Mouse (Mus musculus) left cerebral cortex, postnatal 10 days (tissue): ENCODE measurements around the gene Ciao2b. TPM values are rescaled to one million over a fixed set of nuclear protein-coding genes. Genes with fewer than 3 reads are reported as not detected.
"Not testable (repeated sequence)": the region's sequence is repeated elsewhere in the genome, so short reads cannot be mapped to it uniquely, and the experiment has no call there.

Source experiments
- DNase-seq, 2 experiments: peaks; one replicate each; pipeline ENCODE4 v3.0.0; 2021 to 2022; ENCODE audit warnings: low spot score in 2 of 2, mixed read lengths in 1 of 2; ENCODE audit errors: extremely low spot score in 1 of 2
- intact Hi-C: fragments of 180-260 bp; cut with DNase I; formaldehyde crosslinking; loops from one replicate; pipeline ENCODE4 v1.15.1; 2025
- total RNA-seq, 2 experiments: library from RNA; stranded (reverse); gene quantifications; 2 replicates each; pipeline ENCODE4 v1.2.3; 2021

Ciao2b gene
- total RNA-seq: 10 to 100 TPM; 28.5 to 30.7 TPM

- peak; percentile 84 to 93 for DNase-seq
- intact Hi-C loops: loop anchor here (5.0 kb wide), 1 partner anchor 39 kb away; no protein-coding TSS in a partner anchor
Observed at GRCm38 (mm10) chr8:104641426-104642323, at the start of gene Ciao2b. Gene Ciao2b (minus strand): TSS chr8:104641965.

DNA sequence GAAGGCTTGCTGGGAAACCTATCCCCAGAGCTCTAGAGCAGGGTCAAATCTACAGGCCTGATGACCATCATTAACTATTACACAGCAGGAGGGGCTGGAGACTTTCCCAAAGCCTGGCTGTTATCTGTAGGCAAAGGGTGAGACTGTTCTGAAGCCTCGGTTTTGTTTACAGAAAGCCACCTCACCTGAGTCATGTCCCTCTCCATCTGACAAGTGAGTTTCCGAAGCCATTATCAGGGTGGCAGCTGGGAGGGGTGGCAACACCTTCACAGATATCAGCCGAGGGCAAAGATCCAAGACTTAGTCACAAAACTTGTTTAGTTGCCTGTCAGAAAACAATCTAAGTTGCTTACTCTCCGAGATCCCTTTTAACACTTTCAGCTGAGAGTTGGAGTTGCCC lies 46.7 kb upstream of the Ciao2b start:
- DNase-seq: no peak
- intact Hi-C loops: no loop called here

DNA sequence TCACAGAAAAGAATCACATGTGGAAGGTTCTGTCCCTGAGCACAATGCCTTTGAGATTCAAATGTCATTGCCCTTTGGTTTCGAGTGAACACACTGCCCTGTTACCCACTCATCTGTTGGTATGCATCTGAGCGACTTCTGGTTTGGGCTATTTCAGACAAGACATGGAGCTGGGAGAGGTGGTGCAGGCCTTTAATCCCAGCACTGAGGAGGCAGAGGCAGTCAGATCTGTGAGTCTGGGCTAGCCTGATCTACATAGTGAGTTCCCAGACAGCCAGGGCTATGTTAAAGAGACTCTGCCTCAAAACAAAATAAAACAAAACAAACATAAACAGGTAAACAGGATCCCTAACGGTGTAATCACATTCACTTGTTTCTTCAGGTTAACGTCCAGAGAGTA lies 13.8 kb upstream of the Ciao2b start:
- DNase-seq: no peak
- intact Hi-C loops: loop anchor here (5.0 to 10.0 kb wide), 2 partner anchors 562 to 639 kb away; partner anchors contain the start of genes E2f4 and Exoc3l

GRCm38 (mm10) chr8:104654984-104655383 lies 13.2 kb upstream of the Ciao2b start:
- DNase-seq: peak; percentile 77 to 87
- intact Hi-C loops: loop anchor here (5.0 to 10.0 kb wide), 2 partner anchors 562 to 640 kb away; partner anchors contain the start of genes E2f4 and Exoc3l

GRCm38 (mm10) chr8:104644187-104644586 lies 2.4 kb upstream of the Ciao2b start:
- not testable (repeated sequence) for DNase-seq
- intact Hi-C loops: loop anchor here (5.0 kb wide), 1 partner anchor 42 kb away; no protein-coding TSS in a partner anchor

GRCm38 (mm10) chr8:104642324-104642654 lies 524 bp upstream of the Ciao2b start:
- intact Hi-C loops: loop anchor here (5.0 kb wide), 1 partner anchor 40 kb away; no protein-coding TSS in a partner anchor
- no peak for DNase-seq

- DNase-seq: no peak
- intact Hi-C loops: loop anchor here (5.0 kb wide), 1 partner anchor 39 kb away; no protein-coding TSS in a partner anchor
Observed at GRCm38 (mm10) chr8:104640831-104641370, 864 bp downstream of the Ciao2b start.

DNA sequence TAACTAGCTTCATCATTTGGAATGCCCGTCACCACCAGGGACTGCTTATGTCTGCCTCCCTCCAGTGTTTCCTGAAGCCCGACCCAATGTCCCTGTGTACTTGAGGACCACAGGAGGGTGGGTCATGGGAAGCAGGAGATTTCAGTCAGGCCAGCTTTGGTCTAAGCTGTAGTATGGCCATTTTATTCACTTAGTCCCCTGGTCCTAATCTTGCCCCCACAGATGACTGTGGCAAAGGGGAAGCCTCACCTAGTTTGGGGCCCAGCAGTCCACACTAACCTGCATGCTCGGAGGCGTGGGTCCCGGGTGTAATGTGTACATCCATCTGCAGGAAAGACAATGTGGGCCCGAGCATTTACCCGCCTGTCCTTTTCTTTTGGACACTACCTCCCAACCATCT lies 1.5 kb downstream of the Ciao2b start:
- intact Hi-C loops: loop anchor here (5.0 kb wide), 1 partner anchor 38 kb away; no protein-coding TSS in a partner anchor
- DNase-seq: no peak

- no peak for DNase-seq
Observed at GRCm38 (mm10) chr8:104638010-104638409, 3.8 kb downstream of the Ciao2b start.

GRCm38 (mm10) chr8:104635004-104635710 lies 6.6 kb downstream of the Ciao2b start:
- no peak for DNase-seq
- intact Hi-C loops: no loop called here

More at GRCm38 (mm10) chr8:104638010-104638409, 3.8 kb downstream of the Ciao2b start:
- intact Hi-C loops: no loop called here

DNA sequence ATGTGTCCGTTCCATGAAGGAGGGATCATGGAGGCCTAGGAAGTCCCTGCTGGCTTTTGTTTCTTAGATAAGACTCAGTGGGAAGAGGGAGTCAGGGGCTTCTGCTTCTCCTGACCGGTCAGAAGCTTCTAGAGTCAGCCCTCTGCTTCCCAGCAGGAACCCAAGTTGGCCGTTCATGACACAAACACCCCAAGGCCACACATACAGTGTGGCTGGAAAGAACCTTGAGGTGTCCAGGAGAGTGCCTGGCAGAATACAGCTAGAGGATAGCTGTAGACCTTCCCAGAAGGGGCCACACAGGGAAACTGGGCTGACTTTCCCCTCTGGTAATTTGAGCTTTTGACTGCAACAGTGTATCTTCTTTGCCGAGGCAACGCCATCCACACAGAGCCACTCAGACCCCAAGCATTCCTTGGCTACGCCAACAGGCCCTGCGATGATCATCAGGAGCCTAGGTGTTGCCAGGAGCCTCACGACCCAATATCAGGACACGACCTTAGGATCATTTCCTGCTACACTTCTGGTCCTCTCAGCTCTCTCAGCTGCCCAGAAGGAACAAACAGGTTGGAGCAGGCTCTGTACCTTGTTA lies 8.5 kb downstream of the Ciao2b start:
- DNase-seq: no peak
- intact Hi-C loops: no loop called here

- DNase-seq: peak; percentile 36 to 54
- intact Hi-C loops: no loop called here
Observed at GRCm38 (mm10) chr8:104632486-104632885, 9.3 kb downstream of the Ciao2b start.

GRCm38 (mm10) chr8:104631975-104632374 lies 9.8 kb downstream of the Ciao2b start:
- intact Hi-C loops: no loop called here
- no peak for DNase-seq

DNA sequence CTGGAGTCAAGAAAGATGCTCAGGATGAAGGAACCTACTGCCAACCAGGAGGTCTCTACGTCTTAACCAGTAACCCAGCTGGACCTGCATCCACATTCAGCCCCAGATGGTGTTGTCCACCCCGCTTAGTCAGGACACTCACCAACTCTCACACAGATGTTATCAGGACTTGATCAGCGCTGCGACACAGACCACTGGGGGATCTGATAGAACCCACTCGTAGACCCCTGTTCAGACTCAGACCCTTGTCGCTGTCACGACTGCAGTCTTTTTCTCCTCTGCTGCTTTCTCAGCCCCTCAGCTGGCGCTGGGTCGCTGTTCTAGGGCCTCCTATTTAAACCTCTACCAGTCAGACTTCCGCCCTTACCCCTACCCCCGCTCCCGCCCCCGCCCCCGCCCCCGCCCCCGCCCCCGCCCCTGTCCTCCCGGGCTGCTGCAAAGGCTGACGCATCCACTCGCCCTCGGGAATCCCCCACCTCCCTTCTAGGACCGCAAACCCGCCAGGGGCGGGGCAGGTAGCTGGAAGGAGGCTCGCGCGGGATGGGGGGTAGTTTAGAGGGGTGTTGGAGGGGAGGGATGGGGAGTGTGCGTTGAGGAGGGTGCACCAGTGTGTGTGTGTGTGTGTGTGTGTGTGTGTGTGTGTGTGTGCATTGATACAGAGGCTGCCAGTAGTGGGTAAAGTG lies 10.6 kb downstream of the Ciao2b start, which contains the start of gene Rrad:
Rrad (minus strand) TSS at position 347 of the 683 bp plus-strand sequence.
- intact Hi-C loops: no loop called here
- peak in 1 of 2 experiments; percentile 74 for DNase-seq

- intact Hi-C loops: no loop called here
- peak in 1 of 2 experiments; percentile 55 for DNase-seq
Observed at GRCm38 (mm10) chr8:104630574-104630973, 11.2 kb downstream of the Ciao2b start.

GRCm38 (mm10) chr8:104630111-104630479 lies 11.7 kb downstream of the Ciao2b start:
- DNase-seq: no peak
- intact Hi-C loops: no loop called here

DNA sequence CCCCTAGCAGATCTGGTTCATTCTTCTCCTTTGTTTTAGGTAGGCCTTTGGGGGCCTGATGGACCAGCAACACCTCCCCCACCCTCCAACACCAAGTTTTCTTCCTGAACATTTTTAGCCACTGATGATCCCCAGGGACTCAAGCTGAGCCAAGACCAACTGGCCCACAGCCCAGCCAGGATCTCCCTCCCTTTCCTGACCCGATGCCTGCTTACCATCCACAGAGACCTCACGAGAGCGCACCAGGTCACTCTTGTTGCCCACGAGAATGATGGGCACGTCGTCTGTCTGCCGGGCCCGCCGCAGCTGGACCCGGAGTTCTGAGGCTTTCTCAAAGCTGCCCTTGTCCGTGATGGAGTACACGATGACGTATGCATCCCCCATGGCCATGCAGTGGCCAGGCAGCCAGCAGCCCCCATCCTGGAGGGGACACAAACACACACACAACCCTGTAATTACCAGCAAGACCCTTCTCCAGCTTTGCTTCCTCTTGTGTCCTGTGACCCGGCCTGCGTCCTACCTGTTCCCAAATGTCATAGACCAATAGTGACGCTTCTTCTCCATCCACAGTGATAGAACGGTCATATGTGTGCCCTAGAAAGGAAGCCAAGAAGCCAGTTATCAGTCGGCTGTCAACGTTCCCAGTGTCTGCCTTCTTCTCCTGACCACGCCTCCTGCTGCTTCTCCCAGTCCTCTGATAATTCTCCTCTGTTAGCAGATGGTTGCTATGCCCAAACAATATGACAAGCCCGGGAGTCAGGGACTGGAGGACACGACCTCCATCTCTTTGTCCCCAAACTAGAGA lies 12.3 kb downstream of the Ciao2b start:
- intact Hi-C loops: no loop called here
- DNase-seq: peak in 1 of 2 experiments; percentile 62
